Mouse (Mus musculus): ENCODE results near the gene Dcst2.

The Dcst2 gene

GRCm38 (mm10) chr3:89411490-89412393 is 50.0 kb downstream of the Dcst2 start, which contains the start of gene Flad1:
Gene Flad1 (minus strand): TSS chr3:89411870.
- peak; percentile 97 for DNase-seq (ENCODE audit: low spot score)

- no peak for DNase-seq (ENCODE audit: low spot score)
These were observed 54.4 kb downstream of the Dcst2 start for GRCm38 (mm10) chr3:89416158-89416557.

- DNase-seq (ENCODE audit: low spot score), result no peak
These were observed 55.4 kb downstream of the Dcst2 start for GRCm38 (mm10) chr3:89417131-89417530.

GRCm38 (mm10) chr3:89417840-89418169 is 56.0 kb downstream of the Dcst2 start:
- no peak for DNase-seq (ENCODE audit: low spot score)

- DNase-seq (ENCODE audit: low spot score), result peak; percentile 92
These were observed 56.5 kb downstream of the Dcst2 start, which contains the start of the genes Cks1b and Shc1 for GRCm38 (mm10) chr3:89418170-89418860. Gene Cks1b (minus strand): TSS chr3:89418383. Gene Shc1 (plus strand): TSS chr3:89418443.

- DNase-seq (ENCODE audit: low spot score), result peak; percentile 92
These were observed 57.1 kb downstream of the Dcst2 start for GRCm38 (mm10) chr3:89418861-89419250.

GRCm38 (mm10) chr3:89419571-89419970 is 57.8 kb downstream of the Dcst2 start:
- no peak for DNase-seq (ENCODE audit: low spot score)

GRCm38 (mm10) chr3:89419981-89420380 is 58.2 kb downstream of the Dcst2 start:
- no peak for DNase-seq (ENCODE audit: low spot score)

- DNase-seq (ENCODE audit: low spot score), result no peak
These were observed 58.6 kb downstream of the Dcst2 start for GRCm38 (mm10) chr3:89420421-89420820.

- DNase-seq (ENCODE audit: low spot score), result peak; percentile 78
These were observed 59.4 kb downstream of the Dcst2 start for GRCm38 (mm10) chr3:89421002-89421774.

- peak; percentile 64 for DNase-seq (ENCODE audit: low spot score)
These were observed 60.2 kb downstream of the Dcst2 start for GRCm38 (mm10) chr3:89421810-89422473.

GRCm38 (mm10) chr3:89422556-89423205 is 60.9 kb downstream of the Dcst2 start:
- DNase-seq (ENCODE audit: low spot score), result no peak

- DNase-seq (ENCODE audit: low spot score), result no peak
These were observed 62.8 kb downstream of the Dcst2 start for GRCm38 (mm10) chr3:89424416-89425140.

GRCm38 (mm10) chr3:89425141-89425525 is 63.4 kb downstream of the Dcst2 start:
- no peak for DNase-seq (ENCODE audit: low spot score)

- DNase-seq (ENCODE audit: low spot score), result no peak
These were observed 64.1 kb downstream of the Dcst2 start for GRCm38 (mm10) chr3:89425876-89426275.

Measured in testis, postnatal 10 days (tissue).